Comparison of ENCODE assay signal across 9 mouse cellular contexts in the genomic region with DNA sequence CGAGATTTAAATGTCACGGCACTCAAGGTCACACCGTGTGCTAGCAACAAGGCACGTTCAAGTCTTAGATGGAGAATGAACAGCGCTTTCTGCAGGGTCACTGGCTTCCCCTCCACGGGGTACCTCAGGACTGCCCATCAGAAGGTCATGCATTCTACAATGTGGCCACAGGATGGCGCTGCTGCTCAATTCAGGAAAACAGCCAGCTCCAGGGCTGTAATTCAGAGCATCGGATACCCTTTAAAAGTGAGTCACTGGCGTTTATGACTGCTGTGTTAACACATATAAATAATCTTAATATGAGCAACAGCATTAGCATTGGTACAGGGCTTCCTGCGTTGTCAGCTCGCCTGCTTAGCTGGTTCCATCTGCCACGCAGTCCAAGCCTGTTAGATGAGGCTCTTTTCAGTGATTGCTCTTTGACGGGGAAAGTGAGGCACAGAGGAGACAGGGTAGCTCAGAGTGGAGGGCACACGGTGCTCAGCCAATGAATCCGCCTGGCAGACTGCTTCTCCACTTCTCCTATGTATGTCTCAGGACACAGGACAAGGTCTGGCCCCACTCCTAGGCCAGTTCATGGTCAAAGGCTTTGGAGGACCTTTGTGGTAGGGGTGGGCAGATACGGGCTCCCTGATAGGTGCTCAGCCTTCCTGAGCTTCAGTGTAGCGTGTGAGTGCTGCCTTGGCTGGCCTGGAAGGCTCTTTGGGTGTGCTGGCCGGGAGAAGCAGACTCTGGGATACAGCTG. TPM values are rescaled to one million over a fixed set of nuclear protein-coding genes. Genes with fewer than 3 reads are reported as not detected.
A peak's percentile ranks its signal among the peaks of the same experiment; 100 is the strongest.
DNase-seq lines count a peak whose midpoint lies in the region; ATAC-seq and TF ChIP-seq lines count a peak whose summit lies in the region.
"Had no signal": no experiment of that assay in that cellular context is flagged by ENCODE, and none has a peak within 500 bp of the region (broad histone marks: within the 10 kb centered on the region; RNA-seq: fewer than 3 reads in every experiment).

No protein-coding gene starts in this region.

- no peak overlapping the region for H3K4me3 ChIP-seq in thymus, adult 2 months (ENCODE audit: control insufficient read depth, insufficient read depth, low read length)
- H3K4me3 ChIP-seq in hindbrain, embryonic 13.5 days, result no peak overlapping the region
- H3K4me3 ChIP-seq in limb, embryonic 11.5 days (ENCODE audit: low read depth, low read length), result no peak overlapping the region
- H3K4me3 ChIP-seq: heart, embryonic 15.5 days had no signal

- WGBS in thymus, adult 2 months, result 37% methylated on average over 18 of the region's 18 CpGs
- WGBS in hindbrain, embryonic 13.5 days, result 30% methylated on average over 18 of the region's 18 CpGs
- WGBS in limb, embryonic 11.5 days, result 24% methylated on average over 18 of the region's 18 CpGs

- H3K27ac ChIP-seq in thymus, adult 2 months (ENCODE audit: control insufficient read depth, insufficient read depth, low read length), result no peak overlapping the region
- no peak overlapping the region for H3K27ac ChIP-seq in hindbrain, embryonic 13.5 days
- no peak overlapping the region for H3K27ac ChIP-seq in limb, embryonic 11.5 days (replicated peaks; ENCODE audit: low read depth, low read length)
- H3K27ac ChIP-seq: heart, embryonic 15.5 days had no signal

- no peaks in the 10 kb centered on the region for H3K27me3 ChIP-seq in thymus, adult 2 months (ENCODE audit: control insufficient read depth, insufficient read depth, low read length)
- peaks cover 13% of the 10 kb centered on the region for H3K27me3 ChIP-seq in hindbrain, embryonic 13.5 days
- H3K27me3 ChIP-seq in limb, embryonic 11.5 days (ENCODE audit: control insufficient read depth, insufficient read depth, low read length), result no peaks in the 10 kb centered on the region

- peak; percentile 36 for DNase-seq in thymus, adult 2 months
- no peak for DNase-seq in thymus, adult 18-20 months
- peak; percentile 82 for DNase-seq in adrenal gland, postnatal 25 days
- peak; percentile 43 for DNase-seq in embryo, embryonic 11.5 days (ENCODE audit: low read depth, low spot score)
- peak; percentile 81 for DNase-seq in limb, embryonic 11.5 days (ENCODE audit: low spot score)
- DNase-seq in urinary bladder, postnatal 36 days (ENCODE audit: low spot score in 2 of 2), result peak; percentile 12 to 19

- TF ChIP-seq POLR2A in thymus, adult 2 months (IDR thresholded peaks at IDR 0.05; ENCODE audit: control insufficient read depth, extremely low read depth, insufficient read depth, low read length, poor library complexity), result no peak

- H3K9ac ChIP-seq in hindbrain, embryonic 13.5 days, result peak overlapping the region; percentile 56; the same call in 1 of the 2 replicates
- no peak overlapping the region for H3K9ac ChIP-seq in limb, embryonic 11.5 days (ENCODE audit: low read length)
- H3K9ac ChIP-seq: heart, embryonic 15.5 days had no signal

- TF ChIP-seq CTCF in thymus, adult 2 months (IDR thresholded peaks at IDR 0.05; ENCODE audit: borderline replicate concordance, control insufficient read depth, extremely low read depth, insufficient read depth, low read length, poor library complexity), result peak; percentile 40; the same call in 1 of the 2 replicates

- no peaks in the 10 kb centered on the region for H3K4me1 ChIP-seq in thymus, adult 2 months (replicated peaks; ENCODE audit: control insufficient read depth, insufficient read depth, low read length)
- H3K4me1 ChIP-seq in hindbrain, embryonic 13.5 days (replicated peaks), result peaks cover 14% of the 10 kb centered on the region
- H3K4me1 ChIP-seq in limb, embryonic 11.5 days (ENCODE audit: control insufficient read depth, insufficient read depth, low read length), result no peaks in the 10 kb centered on the region
- H3K4me1 ChIP-seq: heart, embryonic 15.5 days had no signal

- H3K4me2 ChIP-seq in hindbrain, embryonic 13.5 days, result no peak overlapping the region
- H3K4me2 ChIP-seq in limb, embryonic 11.5 days (ENCODE audit: low read depth, severe bottlenecking), result no peak overlapping the region
- H3K4me2 ChIP-seq: heart, embryonic 15.5 days had no signal

- H3K9me3 ChIP-seq in hindbrain, embryonic 13.5 days, result no peaks in the 10 kb centered on the region
- H3K9me3 ChIP-seq in limb, embryonic 11.5 days (ENCODE audit: control insufficient read depth, low read length), result no peaks in the 10 kb centered on the region
- H3K9me3 ChIP-seq: heart, embryonic 15.5 days had no signal

- peak; percentile 73 for ATAC-seq in hindbrain, embryonic 13.5 days (ENCODE audit: low FRiP score)
- ATAC-seq in limb, embryonic 11.5 days (ENCODE audit: insufficient number of reproducible peaks, low FRiP score, low TSS enrichment, low read depth), result no peak
- ATAC-seq in neutrophil, adult 5-6 weeks (ENCODE audit: extremely low read depth, insufficient number of reproducible peaks, low FRiP score, poor library complexity, severe bottlenecking), result peak; percentile 38; the same call in 1 of the 2 replicates

- H3K36me3 ChIP-seq in thymus, adult 2 months (ENCODE audit: control insufficient read depth, insufficient read depth, low read length), result no peaks in the 10 kb centered on the region
- H3K36me3 ChIP-seq in hindbrain, embryonic 13.5 days, result no peaks in the 10 kb centered on the region
- H3K36me3 ChIP-seq in limb, embryonic 11.5 days (ENCODE audit: control insufficient read depth, insufficient read depth, low read length), result no peaks in the 10 kb centered on the region
- H3K36me3 ChIP-seq: heart, embryonic 15.5 days had no signal

RNA-seq across cellular contexts. Expression of gene Eif3d, which starts 11.8 kb away (rescaled TPM):
- polyA plus RNA-seq in thymus, adult 2 months (2012; rRNA removed), result 198 and 205 TPM in 2 replicates
- 140 and 156 TPM in 2 replicates for total RNA-seq in adrenal gland, postnatal 25 days (2021)
- 184 and 191 TPM in 2 replicates for polyA plus RNA-seq in hindbrain, embryonic 13.5 days (2015; fragmentation: Nextera tagmentation; extraction: Ambion mirVana)
- 249 and 259 TPM in 2 replicates for polyA plus RNA-seq in limb, embryonic 11.5 days (2014; fragmentation: Nextera tagmentation; extraction: Ambion mirVana)
- total RNA-seq in neutrophil, adult 5-6 weeks (2017), result 114 and 115 TPM in 2 replicates

RNA-seq across cellular contexts. Expression of gene Foxred2, which starts 25.8 kb away (rescaled TPM):
- 9.7 and 12.8 TPM in 2 replicates for polyA plus RNA-seq in thymus, adult 2 months (2012; rRNA removed)
- total RNA-seq in adrenal gland, postnatal 25 days (2021), result 2.7 and 4.2 TPM in 2 replicates
- polyA plus RNA-seq in hindbrain, embryonic 13.5 days (2015; fragmentation: Nextera tagmentation; extraction: Ambion mirVana), result 6.2 and 7.4 TPM in 2 replicates
- polyA plus RNA-seq in limb, embryonic 11.5 days (2014; fragmentation: Nextera tagmentation; extraction: Ambion mirVana), result 6.1 and 7.2 TPM in 2 replicates
- total RNA-seq in neutrophil, adult 5-6 weeks (2017), result 6.9 and 8.1 TPM in 2 replicates

RNA-seq across cellular contexts. Expression of gene Txn2, which starts 53.6 kb away (rescaled TPM):
- polyA plus RNA-seq in thymus, adult 2 months (2012; rRNA removed), result 249 and 253 TPM in 2 replicates
- 483 and 599 TPM in 2 replicates for total RNA-seq in adrenal gland, postnatal 25 days (2021)
- 214 and 218 TPM in 2 replicates for polyA plus RNA-seq in hindbrain, embryonic 13.5 days (2015; fragmentation: Nextera tagmentation; extraction: Ambion mirVana)
- 263 and 266 TPM in 2 replicates for polyA plus RNA-seq in limb, embryonic 11.5 days (2014; fragmentation: Nextera tagmentation; extraction: Ambion mirVana)
- total RNA-seq in neutrophil, adult 5-6 weeks (2017), result 22.2 and 25.7 TPM in 2 replicates

Comparison
In these comparisons a context has a peak if more than half of its experiments do, and no peak if none do; other contexts are left out.
1. DNase-seq: peak in thymus, adult 2 months (single experiment), adrenal gland, postnatal 25 days (single experiment), embryo, embryonic 11.5 days (single experiment), limb, embryonic 11.5 days (single experiment) and urinary bladder, postnatal 36 days (2 of 2); none in thymus, adult 18-20 months (0 of 2).